Mouse (Mus musculus): ENCODE results near the gene Qtrt1. TPM values are rescaled to one million over a fixed set of nuclear protein-coding genes. Genes with fewer than 3 reads are reported as not detected.

The Qtrt1 gene
- polyA plus RNA-seq (2012; rRNA removed), result 23.1 and 23.5 TPM in 2 replicates

DNA sequence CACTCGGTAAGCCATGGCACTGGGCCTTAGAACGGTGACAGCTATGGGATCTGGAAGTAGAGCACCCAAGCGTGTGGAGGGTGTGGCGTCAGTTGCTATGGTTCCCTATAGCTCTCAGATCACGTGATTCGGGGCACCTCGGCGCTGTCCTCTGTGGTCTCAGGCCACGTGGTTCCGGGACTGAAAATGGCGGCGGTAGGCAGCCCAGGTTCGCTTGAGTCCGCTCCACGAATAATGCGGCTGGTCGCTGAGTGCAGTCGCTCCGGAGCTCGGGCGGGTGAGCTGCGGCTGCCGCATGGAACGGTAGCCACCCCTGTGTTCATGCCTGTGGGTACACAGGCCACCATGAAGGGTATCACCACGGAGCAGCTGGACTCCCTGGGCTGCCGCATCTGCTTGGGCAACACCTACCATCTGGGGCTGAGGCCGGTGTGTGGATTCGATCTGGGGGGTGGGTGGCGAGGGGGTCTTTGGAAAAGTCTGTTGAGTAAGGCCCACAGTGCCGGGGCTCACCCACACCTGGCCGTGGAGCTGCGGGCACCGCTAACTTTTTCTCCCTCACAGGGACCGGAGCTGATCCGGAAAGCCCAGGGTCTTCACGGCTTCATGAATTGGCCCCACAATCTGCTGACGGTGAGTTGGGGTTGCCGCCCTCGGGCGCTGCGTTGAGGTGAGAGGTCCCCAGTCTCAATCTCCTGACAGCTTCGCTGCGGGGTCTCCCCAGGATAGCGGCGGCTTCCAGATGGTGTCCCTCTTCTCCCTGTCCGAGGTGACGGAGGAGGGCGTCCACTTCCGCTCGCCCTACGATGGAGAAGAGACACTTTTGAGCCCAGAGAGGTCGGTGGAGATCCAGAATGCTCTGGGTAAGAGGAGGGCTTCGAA is at the start of gene Qtrt1:
TSS of gene Qtrt1 (plus strand) at position 169 of the 882 bp plus-strand sequence.

DNA sequence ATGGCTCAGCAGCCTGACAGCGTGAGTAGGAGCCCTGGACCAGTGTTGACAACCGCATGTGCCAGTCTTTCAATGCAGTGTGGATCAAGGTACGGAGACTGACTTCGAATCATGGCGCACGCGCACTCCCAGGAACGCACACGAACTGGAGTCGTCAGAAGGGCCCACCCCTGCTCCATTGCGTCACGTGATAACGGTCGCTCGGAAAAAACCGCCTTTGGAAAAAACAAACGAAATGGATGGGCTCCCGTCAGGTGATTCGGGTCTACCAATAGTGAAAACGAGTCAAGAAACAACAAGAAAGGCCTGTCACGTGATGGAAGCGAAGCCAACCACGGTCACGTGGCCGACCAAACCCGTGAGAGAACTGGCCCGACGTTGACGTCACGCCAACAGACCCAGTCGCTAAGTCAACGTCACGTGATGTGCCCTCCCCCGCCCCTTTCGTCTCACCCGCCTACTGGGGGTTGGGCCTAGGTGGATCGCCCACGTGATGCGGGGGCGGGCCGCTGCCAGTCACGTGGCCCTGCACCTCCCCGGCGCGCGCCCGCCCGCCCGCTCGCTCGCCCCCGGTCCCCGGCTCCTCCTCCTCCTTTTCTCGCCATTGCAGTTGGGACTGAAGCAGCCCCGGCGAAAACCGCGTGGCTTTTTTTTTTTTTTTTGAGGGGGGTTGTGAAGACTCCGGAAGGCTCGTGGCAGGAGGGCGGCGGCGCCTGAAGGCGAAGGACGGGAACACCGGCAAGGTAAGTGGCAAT is 44.1 kb upstream of the Qtrt1 start, which contains the start of gene Ilf3:
TSS of gene Ilf3 (plus strand) at position 515 of the 755 bp plus-strand sequence.

DNA sequence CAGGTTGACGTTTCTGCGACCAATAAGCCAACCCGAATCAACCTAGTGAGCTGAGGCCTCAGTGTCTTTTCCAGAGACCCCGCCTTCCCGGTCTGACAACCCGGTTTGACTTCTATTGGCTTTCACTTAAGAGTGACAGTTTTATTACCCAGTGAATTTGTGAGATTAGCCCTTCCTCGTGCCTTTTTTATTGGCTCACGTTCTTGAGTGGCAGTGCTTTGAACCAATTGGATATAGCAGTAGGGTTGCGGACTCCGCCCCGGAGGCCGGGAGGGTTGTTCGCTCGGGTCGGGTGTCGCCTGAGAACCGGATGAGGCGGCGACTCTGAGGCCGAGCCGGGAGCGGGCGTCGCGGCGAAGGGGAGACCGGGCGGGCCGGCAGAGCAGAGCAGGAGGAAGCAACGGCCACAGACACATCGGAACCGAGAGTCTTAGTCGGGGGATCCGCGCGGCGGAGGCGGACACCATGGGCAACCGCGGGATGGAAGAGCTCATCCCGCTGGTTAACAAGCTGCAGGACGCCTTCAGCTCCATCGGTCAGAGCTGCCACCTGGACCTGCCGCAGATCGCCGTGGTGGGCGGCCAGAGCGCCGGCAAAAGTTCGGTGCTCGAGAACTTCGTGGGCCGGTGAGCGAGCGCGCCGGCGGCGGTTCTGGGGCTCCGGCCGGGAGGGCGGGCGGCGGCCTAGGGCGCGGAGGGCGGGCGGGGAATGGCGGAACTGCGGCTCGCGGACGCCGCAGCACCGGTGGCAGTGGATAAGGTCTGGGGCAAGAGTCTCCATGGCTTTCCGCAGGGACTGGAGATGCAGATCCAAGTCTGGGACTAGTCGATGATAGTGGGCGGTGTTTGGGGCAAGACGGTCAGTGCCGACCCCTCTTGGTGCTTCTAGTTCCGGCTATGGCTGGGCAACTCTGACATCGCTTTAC is 13.3 kb downstream of the Qtrt1 start, which contains the start of gene Dnm2:
TSS of gene Dnm2 (plus strand) at position 278 of the 925 bp plus-strand sequence.

Other genes with a start within 250 kb of the Qtrt1 start
- 0.89 and 1.4 TPM in 2 replicates for gene Pde4a, start 246.1 kb upstream of the Qtrt1 start, polyA plus RNA-seq (2012; rRNA removed)
- 12.4 and 14.5 TPM in 2 replicates for gene Keap1, start 172.5 kb upstream of the Qtrt1 start, polyA plus RNA-seq (2012; rRNA removed)
- 0.05 and 0.06 TPM in 2 replicates for gene S1pr5, start 163.4 kb upstream of the Qtrt1 start, polyA plus RNA-seq (2012; rRNA removed)
- gene Atg4d, start 146.5 kb upstream of the Qtrt1 start, polyA plus RNA-seq (2012; rRNA removed), result 30.6 and 38.4 TPM in 2 replicates
- 20.3 and 23.3 TPM in 2 replicates for gene Kri1, start 123.9 kb upstream of the Qtrt1 start, polyA plus RNA-seq (2012; rRNA removed)
- gene Cdkn2d, start 120.4 kb upstream of the Qtrt1 start, polyA plus RNA-seq (2012; rRNA removed), result 59.2 and 67.8 TPM in 2 replicates
- gene Ap1m2, start 99.5 kb upstream of the Qtrt1 start, polyA plus RNA-seq (2012; rRNA removed), result 0.08 and 0.14 TPM in 2 replicates
- gene Slc44a2, start 91.1 kb upstream of the Qtrt1 start, polyA plus RNA-seq (2012; rRNA removed), result 10.5 TPM in 2 replicates
- gene Ilf3, start 44.0 kb upstream of the Qtrt1 start, polyA plus RNA-seq (2012; rRNA removed), result 28.1 and 29.4 TPM in 2 replicates
- 30.6 and 33.1 TPM in 2 replicates for gene Dnm2, start 13.1 kb downstream of the Qtrt1 start, polyA plus RNA-seq (2012; rRNA removed)
- 16.4 and 18.0 TPM in 2 replicates for gene Tmed1, start 98.4 kb downstream of the Qtrt1 start, polyA plus RNA-seq (2012; rRNA removed)
- gene AB124611, start 114.3 kb downstream of the Qtrt1 start, polyA plus RNA-seq (2012; rRNA removed), result 4.9 and 6.6 TPM in 2 replicates
- gene Carm1, start 135.1 kb downstream of the Qtrt1 start, polyA plus RNA-seq (2012; rRNA removed), result 21.7 and 26.8 TPM in 2 replicates
- 14.2 and 15.9 TPM in 2 replicates for gene Timm29, start 180.9 kb downstream of the Qtrt1 start, polyA plus RNA-seq (2012; rRNA removed)
- gene Yipf2, start 181.0 kb downstream of the Qtrt1 start, polyA plus RNA-seq (2012; rRNA removed), result 5.7 and 6.0 TPM in 2 replicates
- 20.2 and 21.2 TPM in 2 replicates for gene Smarca4, start 204.3 kb downstream of the Qtrt1 start, polyA plus RNA-seq (2012; rRNA removed)

Measured in liver, embryonic 14 days (tissue).